Mouse (Mus musculus) bone marrow, adult 2 months (tissue): ENCODE results near the gene Lrp10. TPM values are rescaled to one million over a fixed set of nuclear protein-coding genes. Genes with fewer than 3 reads are reported as not detected.
A peak's percentile ranks its signal among the peaks of the same experiment; 100 is the strongest.

ENCODE experiments used
- H3K27ac ChIP-seq: fragments of 200-500 bp; 2 replicates; pipeline ENCODE4 v1.5.1; 2012; ENCODE audit warnings: low read depth, mild to moderate bottlenecking, control low read depth, inconsistent platforms, low read length; ENCODE audit not compliant: control insufficient read depth, poor library complexity, insufficient read depth
- H3K4me1 ChIP-seq: fragments of 200-500 bp; 2 replicates; pipeline ENCODE4 v1.6.1; 2011; ENCODE audit warnings: low read length; ENCODE audit not compliant: control insufficient read depth, insufficient read depth
- H3K4me3 ChIP-seq: fragments of 200-500 bp; replicated peaks from 2 replicates; pipeline ENCODE3; 2011; ENCODE audit warnings: mild to moderate bottlenecking, low read depth, low read length, control low read depth; ENCODE audit not compliant: control insufficient read depth
- CTCF ChIP-seq: fragments of 200-500 bp; IDR thresholded peaks from 2 replicates; pipeline ENCODE4 v1.5.1; 2011; ENCODE audit warnings: low read length, control low read depth; ENCODE audit not compliant: control insufficient read depth, insufficient read depth
- POLR2A ChIP-seq: fragments of 200-500 bp; IDR thresholded peaks from 2 replicates; pipeline ENCODE4 v1.6.1; 2011; ENCODE audit warnings: low read depth, mild to moderate bottlenecking, control low read depth, low read length, borderline replicate concordance; ENCODE audit not compliant: control insufficient read depth
- WGBS: fragments of 180-500 bp; shearing (Covaris S2); methylation state at CpG from one replicate; pipeline ENCODE4 v1.1.7; 2018; 5-methylcytosine and 5-hydroxymethylcytosine counted together
- polyA plus RNA-seq: library from polyadenylated mRNA; stranded (reverse); fragments of >200 nt; gene quantifications from 2 replicates; pipeline ENCODE4 v1.2.4, GENCODE M21; 2011; ENCODE audit warnings: low replicate concordance; ENCODE audit not compliant: missing spikeins, insufficient read depth, insufficient read length

Gene Lrp10
- polyA plus RNA-seq, 1 experiment: 29.0 TPM

GRCm38 (mm10) chr14:54492345-54493131, 28.6 kb downstream of the Lrp10 start:
- WGBS: 44% methylated on average over 18 of the region's 18 CpGs
- H3K27ac ChIP-seq: no peak overlapping the region
- TF ChIP-seq CTCF (no peak), POLR2A (no peak)
- H3K4me3 ChIP-seq: peak overlapping the region; percentile 1
- H3K4me1 ChIP-seq: no peaks in the 10 kb centered on the region

GRCm38 (mm10) chr14:54493236-54493635, 29.3 kb downstream of the Lrp10 start:
- WGBS: 44% methylated on average over 5 of the region's 5 CpGs
- no peak overlapping the region for H3K27ac ChIP-seq
- H3K4me3 ChIP-seq: no peak overlapping the region
- no peaks in the 10 kb centered on the region for H3K4me1 ChIP-seq
- TF ChIP-seq CTCF: no peak

DNA sequence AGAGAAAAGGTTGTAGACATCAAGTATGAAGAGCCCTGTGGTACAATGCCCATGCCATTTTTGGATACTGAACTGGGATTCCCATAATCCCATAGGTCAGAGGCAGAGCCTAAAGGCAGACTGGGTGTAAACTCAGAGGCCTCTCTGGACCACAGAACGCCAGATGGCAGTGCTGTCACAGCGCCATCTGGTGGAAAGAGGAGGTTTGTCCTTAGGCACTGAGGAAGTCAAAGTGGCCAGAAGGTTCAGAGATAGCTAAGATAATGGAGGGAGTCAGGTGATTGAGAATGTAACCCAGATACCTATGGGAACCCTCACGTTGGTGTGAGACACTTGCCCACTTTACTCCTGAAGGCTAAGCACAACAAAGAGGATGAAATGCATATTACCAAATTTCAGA, 30.3 kb downstream of the Lrp10 start:
- 0% methylated on average over 3 of the region's 3 CpGs for whole genome bisulfite sequencing
- no peak overlapping the region for H3K4me3 ChIP-seq

GRCm38 (mm10) chr14:54496706-54497105, 32.8 kb downstream of the Lrp10 start:
- Histone ChIP-seq H3K4me3 (no peak overlapping the region), H3K4me1 (no peaks in the 10 kb centered on the region), H3K27ac (no peak overlapping the region)
- WGBS: 80% methylated on average over 14 of the region's 14 CpGs
- no peak for TF ChIP-seq POLR2A
- no peak for TF ChIP-seq CTCF

More for the DNA sequence above, 30.3 kb downstream of the Lrp10 start:
- H3K27ac ChIP-seq: no peak overlapping the region
- TF ChIP-seq CTCF (peak; percentile 98), POLR2A (no peak)
- no peaks in the 10 kb centered on the region for H3K4me1 ChIP-seq

GRCm38 (mm10) chr14:54499330-54499729, 35.4 kb downstream of the Lrp10 start:
- H3K4me1 ChIP-seq: no peaks in the 10 kb centered on the region
- 78% methylated on average over 2 of the region's 2 CpGs for WGBS
- TF ChIP-seq POLR2A: no peak
- TF ChIP-seq CTCF: no peak
- no peak overlapping the region for H3K27ac ChIP-seq
- H3K4me3 ChIP-seq: no peak overlapping the region

DNA sequence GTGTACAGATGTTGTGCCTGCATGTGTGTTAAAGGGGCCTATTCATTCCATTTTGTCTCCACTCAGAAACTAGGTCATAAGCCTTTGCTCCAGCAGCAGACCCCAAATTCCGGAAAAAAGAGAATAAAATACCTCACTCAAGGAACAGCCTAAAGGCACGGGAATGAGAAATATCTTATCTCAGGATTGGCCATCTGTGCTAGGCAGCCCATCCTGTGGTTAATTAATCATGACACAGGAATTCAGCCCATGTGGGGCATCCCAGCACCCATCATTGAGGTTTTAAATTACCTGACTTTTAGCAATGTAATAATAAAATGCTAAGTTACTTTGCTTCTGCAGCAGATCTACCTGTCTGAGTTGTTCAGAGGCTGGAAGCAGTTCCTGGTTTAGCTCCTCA, 37.4 kb downstream of the Lrp10 start:
- Histone ChIP-seq H3K27ac (no peak overlapping the region), H3K4me3 (no peak overlapping the region), H3K4me1 (no peaks in the 10 kb centered on the region)
- 68% methylated on average over 2 of the region's 2 CpGs for WGBS
- TF ChIP-seq CTCF (no peak), POLR2A (no peak)

GRCm38 (mm10) chr14:54503092-54503491, 39.2 kb downstream of the Lrp10 start:
- H3K4me1 ChIP-seq: no peaks in the 10 kb centered on the region
- TF ChIP-seq POLR2A: no peak
- TF ChIP-seq CTCF: no peak
- H3K27ac ChIP-seq: no peak overlapping the region
- no peak overlapping the region for H3K4me3 ChIP-seq
- WGBS: 54% methylated on average over 2 of the region's 2 CpGs

- H3K4me3 ChIP-seq: no peak overlapping the region
- no peak overlapping the region for H3K27ac ChIP-seq
- WGBS: 91% methylated on average over 9 of the region's 9 CpGs
- TF ChIP-seq POLR2A: no peak
- no peak for TF ChIP-seq CTCF
- no peaks in the 10 kb centered on the region for H3K4me1 ChIP-seq
Observed at GRCm38 (mm10) chr14:54509774-54510173, 45.8 kb downstream of the Lrp10 start.

- WGBS: under 1% methylated on average over 17 of the region's 17 CpGs
- TF ChIP-seq CTCF (no peak), POLR2A (no peak)
- H3K4me1 ChIP-seq: no peaks in the 10 kb centered on the region; the same call in 1 of the 2 replicates
- H3K4me3 ChIP-seq: peak overlapping the region; percentile 95
- peak overlapping the region; percentile 37; the same call in 1 of the 2 replicates for H3K27ac ChIP-seq
Observed at GRCm38 (mm10) chr14:54516710-54517310, 52.9 kb downstream of the Lrp10 start.

Other genes starting within 250 kb of the Lrp10 start
- gene Dad1, start 210.0 kb upstream of the Lrp10 start, polyA plus RNA-seq: 45.6 and 54.9 TPM in 2 replicates
- 24.7 and 29.9 TPM in 2 replicates for gene Abhd4, start 209.9 kb upstream of the Lrp10 start, polyA plus RNA-seq
- gene Olfr49, start 179.2 kb upstream of the Lrp10 start, polyA plus RNA-seq: not detected in 2 replicates
- 39.1 and 64.9 TPM in 2 replicates for gene Oxa1l, start 103.3 kb upstream of the Lrp10 start, polyA plus RNA-seq
- gene Slc7a7, start 46.4 kb upstream of the Lrp10 start, polyA plus RNA-seq: 5.8 and 15.2 TPM in 2 replicates
- gene Mrpl52, start 37.2 kb upstream of the Lrp10 start, polyA plus RNA-seq: 81.1 and 169 TPM in 2 replicates
- gene Mmp14, start 32.5 kb upstream of the Lrp10 start, polyA plus RNA-seq: 6.7 and 17.2 TPM in 2 replicates
- gene Rem2, start 12.0 kb downstream of the Lrp10 start, polyA plus RNA-seq: 0.80 TPM in 1 of 2 replicates, not detected in the other
- 15.6 and 49.1 TPM in 2 replicates for gene Prmt5, start 53.4 kb downstream of the Lrp10 start, polyA plus RNA-seq
- gene Haus4, start 90.5 kb downstream of the Lrp10 start, polyA plus RNA-seq: 32.6 and 33.5 TPM in 2 replicates
- gene Ajuba, start 113.4 kb downstream of the Lrp10 start, polyA plus RNA-seq: 5.1 TPM in 1 of 2 replicates, not detected in the other
- 6.6 and 10.2 TPM in 2 replicates for gene 4931414P19Rik, start 141.9 kb downstream of the Lrp10 start, polyA plus RNA-seq
- gene Psmb5, start 153.9 kb downstream of the Lrp10 start, polyA plus RNA-seq: 69.3 and 91.4 TPM in 2 replicates
- gene Psmb11, start 157.3 kb downstream of the Lrp10 start, polyA plus RNA-seq: 0.47 TPM in 1 of 2 replicates, not detected in the other
- not detected in 2 replicates for gene Gm17606, start 176.8 kb downstream of the Lrp10 start, polyA plus RNA-seq
- 4.1 and 7.0 TPM in 2 replicates for gene Cdh24, start 177.2 kb downstream of the Lrp10 start, polyA plus RNA-seq
- gene 1700123O20Rik, start 222.1 kb downstream of the Lrp10 start, polyA plus RNA-seq: 14.8 and 35.0 TPM in 2 replicates
- gene Acin1, start 222.8 kb downstream of the Lrp10 start, polyA plus RNA-seq: 284 and 378 TPM in 2 replicates
- not detected in 2 replicates for gene Gm29776, start 234.7 kb downstream of the Lrp10 start, polyA plus RNA-seq
- gene Cebpe, start 248.0 kb downstream of the Lrp10 start, polyA plus RNA-seq: 41.3 and 90.9 TPM in 2 replicates